Mouse (Mus musculus): ENCODE results near the gene Zbtb16. TPM values are rescaled to one million over a fixed set of nuclear protein-coding genes. Genes with fewer than 3 reads are reported as not detected.

Zbtb16 gene
- polyA plus RNA-seq, 1 experiment from 2014 or later = 1.9 TPM

GRCm38 (mm10) chr9:48786814-48787213, 49.2 kb downstream of the Zbtb16 start:
- Histone ChIP-seq H3K27me3 (replicated peaks; ENCODE audit: control insufficient read depth, insufficient read depth, low read length) (no peaks in the 10 kb centered on the region; the same call in 1 of the 2 replicates), H3K9ac (ENCODE audit: low read depth, low read length) (no peak overlapping the region), H3K36me3 (ENCODE audit: control insufficient read depth, insufficient read depth, low read length) (no peaks in the 10 kb centered on the region), H3K4me1 (ENCODE audit: control insufficient read depth, insufficient read depth, low read length) (peaks cover 3% of the 10 kb centered on the region; the same call in 1 of the 2 replicates), H3K27ac (ENCODE audit: low read length) (no peak overlapping the region), H3K4me3 (ENCODE audit: low read length) (no peak overlapping the region), H3K4me2 (ENCODE audit: low read depth, low read length) (no peak overlapping the region), H3K9me3 (ENCODE audit: control insufficient read depth, low read length) (no peaks in the 10 kb centered on the region)
- no peak for ATAC-seq
- WGBS = 59% methylated on average over 6 of the region's 6 CpGs

- peaks cover 3% of the 10 kb centered on the region; the same call in 1 of the 2 replicates for H3K4me1 ChIP-seq (ENCODE audit: control insufficient read depth, insufficient read depth, low read length)
- H3K9me3 ChIP-seq (ENCODE audit: control insufficient read depth, low read length) = no peaks in the 10 kb centered on the region
- WGBS = 61% methylated on average over 6 of the region's 6 CpGs
- ATAC-seq = no peak
- no peak overlapping the region for H3K4me3 ChIP-seq (ENCODE audit: low read length)
- H3K27me3 ChIP-seq (replicated peaks; ENCODE audit: control insufficient read depth, insufficient read depth, low read length) = no peaks in the 10 kb centered on the region; the same call in 1 of the 2 replicates
- H3K36me3 ChIP-seq (ENCODE audit: control insufficient read depth, insufficient read depth, low read length) = no peaks in the 10 kb centered on the region
- H3K9ac ChIP-seq (ENCODE audit: low read depth, low read length) = no peak overlapping the region
- no peak overlapping the region for H3K27ac ChIP-seq (ENCODE audit: low read length)
- no peak overlapping the region for H3K4me2 ChIP-seq (ENCODE audit: low read depth, low read length)
These were observed 51.1 kb downstream of the Zbtb16 start for GRCm38 (mm10) chr9:48784937-48785336.

- Histone ChIP-seq H3K27ac (ENCODE audit: low read length) (no peak overlapping the region), H3K9ac (ENCODE audit: low read depth, low read length) (no peak overlapping the region), H3K27me3 (replicated peaks; ENCODE audit: control insufficient read depth, insufficient read depth, low read length) (no peaks in the 10 kb centered on the region; the same call in 1 of the 2 replicates), H3K9me3 (ENCODE audit: control insufficient read depth, low read length) (no peaks in the 10 kb centered on the region), H3K4me3 (ENCODE audit: low read length) (no peak overlapping the region), H3K4me2 (ENCODE audit: low read depth, low read length) (no peak overlapping the region), H3K4me1 (ENCODE audit: control insufficient read depth, insufficient read depth, low read length) (peaks cover 7% of the 10 kb centered on the region; the same call in 1 of the 2 replicates), H3K36me3 (ENCODE audit: control insufficient read depth, insufficient read depth, low read length) (no peaks in the 10 kb centered on the region)
- ATAC-seq = no peak
- WGBS = 74% methylated on average over 4 of the region's 4 CpGs
These were observed 52.7 kb downstream of the Zbtb16 start for GRCm38 (mm10) chr9:48783292-48783691.

DNA sequence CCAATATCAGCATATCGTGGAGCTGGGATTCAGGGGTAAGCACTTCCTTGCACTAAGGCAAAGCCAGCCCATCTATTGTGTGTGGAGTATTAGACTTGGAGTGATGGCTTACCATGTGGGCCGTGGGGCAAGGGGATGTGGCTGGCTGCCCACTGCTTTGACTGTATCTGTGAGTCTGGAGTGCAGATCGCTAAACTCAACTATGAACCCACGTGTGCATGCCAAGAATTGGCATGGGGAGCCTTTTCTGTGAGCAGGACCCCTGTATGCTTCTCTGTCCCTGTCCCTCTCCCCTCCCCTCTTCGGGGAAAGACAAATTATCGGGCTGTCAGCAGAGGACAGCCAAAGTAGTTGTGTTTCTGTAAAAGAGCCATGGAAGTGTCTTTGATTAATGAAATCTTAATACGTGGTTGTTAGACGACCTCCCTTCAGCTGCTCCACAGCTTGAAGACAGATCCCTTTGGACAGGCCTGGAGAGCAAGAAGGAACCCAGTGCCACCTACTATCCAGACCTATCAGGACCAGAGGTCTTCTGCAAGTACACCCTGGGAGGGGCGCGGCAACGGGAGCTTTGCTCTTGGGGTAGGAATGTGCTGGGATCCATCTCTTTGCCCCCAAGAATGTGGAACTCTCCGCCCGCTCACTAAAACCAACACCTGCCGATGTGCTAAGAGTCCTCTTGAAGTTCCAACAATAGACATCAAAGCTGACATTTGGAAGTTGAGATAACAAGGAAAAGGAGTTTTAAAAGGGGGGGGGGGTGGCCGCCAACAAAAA, 53.5 kb downstream of the Zbtb16 start:
- H3K27me3 ChIP-seq (replicated peaks; ENCODE audit: control insufficient read depth, insufficient read depth, low read length) = no peaks in the 10 kb centered on the region; the same call in 1 of the 2 replicates
- WGBS = 42% methylated on average over 15 of the region's 15 CpGs
- no peaks in the 10 kb centered on the region for H3K36me3 ChIP-seq (ENCODE audit: control insufficient read depth, insufficient read depth, low read length)
- no peaks in the 10 kb centered on the region for H3K9me3 ChIP-seq (ENCODE audit: control insufficient read depth, low read length)
- H3K4me3 ChIP-seq (ENCODE audit: low read length) = no peak overlapping the region
- no peak for ATAC-seq
- H3K4me1 ChIP-seq (ENCODE audit: control insufficient read depth, insufficient read depth, low read length) = peaks cover 7% of the 10 kb centered on the region; the same call in 1 of the 2 replicates
- no peak overlapping the region for H3K27ac ChIP-seq (ENCODE audit: low read length)
- no peak overlapping the region for H3K9ac ChIP-seq (ENCODE audit: low read depth, low read length)
- H3K4me2 ChIP-seq (ENCODE audit: low read depth, low read length) = no peak overlapping the region

DNA sequence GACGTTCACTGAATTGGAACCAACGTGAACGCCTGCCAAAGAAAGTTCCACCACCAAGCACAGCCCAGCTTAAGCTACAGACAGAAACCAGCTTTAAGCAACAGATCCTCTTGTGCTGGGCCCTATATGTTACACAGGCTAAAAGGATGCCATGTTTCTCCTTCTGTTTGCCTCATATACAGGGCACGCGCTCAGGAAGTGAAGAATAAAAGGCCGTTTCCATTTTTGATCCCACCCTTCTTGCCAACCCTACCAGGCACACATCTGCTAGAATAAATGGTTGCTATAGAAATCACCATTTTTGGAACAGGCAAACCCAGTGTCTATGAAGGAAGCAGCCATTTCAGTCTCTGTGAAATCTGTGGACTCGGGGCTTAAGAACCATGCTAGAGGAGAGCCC, 59.8 kb downstream of the Zbtb16 start:
- Histone ChIP-seq H3K4me3 (ENCODE audit: low read length) (no peak overlapping the region), H3K36me3 (ENCODE audit: control insufficient read depth, insufficient read depth, low read length) (no peaks in the 10 kb centered on the region), H3K9ac (ENCODE audit: low read depth, low read length) (no peak overlapping the region), H3K27me3 (replicated peaks; ENCODE audit: control insufficient read depth, insufficient read depth, low read length) (no peaks in the 10 kb centered on the region), H3K9me3 (ENCODE audit: control insufficient read depth, low read length) (no peaks in the 10 kb centered on the region), H3K4me2 (ENCODE audit: low read depth, low read length) (no peak overlapping the region), H3K4me1 (ENCODE audit: control insufficient read depth, insufficient read depth, low read length) (0 out of 2 replicates have a peak, but pooled peaks cover 3% of the 10 kb centered on the region), H3K27ac (ENCODE audit: low read length) (no peak overlapping the region)
- 88% methylated on average over 7 of the region's 7 CpGs for WGBS
- no peak for ATAC-seq

DNA sequence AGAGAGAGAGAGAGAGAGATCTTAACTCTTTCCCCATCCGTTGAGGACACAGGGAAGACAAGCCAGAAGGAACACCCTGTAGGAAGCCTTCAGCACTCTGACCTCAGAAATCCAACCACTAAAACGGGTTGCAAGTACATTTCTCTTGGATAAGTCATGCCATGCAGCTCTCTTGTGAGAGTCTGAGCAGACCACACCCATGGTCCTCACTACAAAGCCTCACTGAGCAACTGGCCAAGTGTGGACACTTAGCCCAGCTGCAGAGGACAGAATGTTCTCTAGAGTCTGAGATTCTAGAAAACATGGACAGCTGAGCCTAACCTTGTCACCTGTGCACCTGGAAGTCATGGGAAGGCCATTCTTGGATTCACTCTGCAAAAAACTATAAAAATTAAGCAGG, 60.5 kb downstream of the Zbtb16 start:
- WGBS = 52% methylated on average over 2 of the region's 2 CpGs
- H3K9ac ChIP-seq (ENCODE audit: low read depth, low read length) = no peak overlapping the region
- no peak overlapping the region for H3K4me2 ChIP-seq (ENCODE audit: low read depth, low read length)
- no peak for ATAC-seq
- no peaks in the 10 kb centered on the region for H3K36me3 ChIP-seq (ENCODE audit: control insufficient read depth, insufficient read depth, low read length)
- 0 out of 2 replicates have a peak, but pooled peaks cover 3% of the 10 kb centered on the region for H3K4me1 ChIP-seq (ENCODE audit: control insufficient read depth, insufficient read depth, low read length)
- H3K9me3 ChIP-seq (ENCODE audit: control insufficient read depth, low read length) = no peaks in the 10 kb centered on the region
- H3K4me3 ChIP-seq (ENCODE audit: low read length) = no peak overlapping the region
- H3K27me3 ChIP-seq (replicated peaks; ENCODE audit: control insufficient read depth, insufficient read depth, low read length) = no peaks in the 10 kb centered on the region
- H3K27ac ChIP-seq (ENCODE audit: low read length) = no peak overlapping the region

DNA sequence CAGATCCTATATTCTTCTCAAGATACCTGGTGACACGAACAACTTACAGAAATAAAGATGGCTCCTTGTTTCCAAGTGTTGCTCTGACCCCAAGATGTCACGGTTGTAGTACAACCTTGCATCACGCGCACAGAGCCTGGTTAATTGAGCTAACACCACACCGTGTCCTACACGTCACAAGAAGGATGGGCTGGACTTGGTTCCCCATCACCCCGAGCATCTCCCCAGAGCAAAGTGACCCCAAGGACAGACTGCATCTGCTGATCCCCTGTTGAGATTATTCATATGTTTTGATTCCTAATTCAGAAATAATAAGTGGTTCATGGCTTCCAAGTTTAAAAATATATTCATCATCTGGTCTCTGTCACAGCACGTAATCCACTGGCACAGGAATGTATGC, 62.3 kb downstream of the Zbtb16 start:
- H3K27me3 ChIP-seq (replicated peaks; ENCODE audit: control insufficient read depth, insufficient read depth, low read length) = no peaks in the 10 kb centered on the region
- H3K4me3 ChIP-seq (ENCODE audit: low read length) = no peak overlapping the region
- ATAC-seq = no peak
- H3K9me3 ChIP-seq (ENCODE audit: control insufficient read depth, low read length) = no peaks in the 10 kb centered on the region
- no peak overlapping the region for H3K4me2 ChIP-seq (ENCODE audit: low read depth, low read length)
- no peaks in the 10 kb centered on the region for H3K36me3 ChIP-seq (ENCODE audit: control insufficient read depth, insufficient read depth, low read length)
- no peak overlapping the region for H3K9ac ChIP-seq (ENCODE audit: low read depth, low read length)
- 92% methylated on average over 8 of the region's 8 CpGs for WGBS
- no peaks in the 10 kb centered on the region for H3K4me1 ChIP-seq (ENCODE audit: control insufficient read depth, insufficient read depth, low read length)
- H3K27ac ChIP-seq (ENCODE audit: low read length) = no peak overlapping the region

- Histone ChIP-seq H3K4me2 (ENCODE audit: low read depth, low read length) (no peak overlapping the region), H3K9me3 (ENCODE audit: control insufficient read depth, low read length) (no peaks in the 10 kb centered on the region), H3K27me3 (replicated peaks; ENCODE audit: control insufficient read depth, insufficient read depth, low read length) (no peaks in the 10 kb centered on the region), H3K27ac (ENCODE audit: low read length) (no peak overlapping the region), H3K36me3 (ENCODE audit: control insufficient read depth, insufficient read depth, low read length) (no peaks in the 10 kb centered on the region), H3K4me1 (ENCODE audit: control insufficient read depth, insufficient read depth, low read length) (no peaks in the 10 kb centered on the region), H3K9ac (ENCODE audit: low read depth, low read length) (no peak overlapping the region), H3K4me3 (ENCODE audit: low read length) (no peak overlapping the region)
- 82% methylated on average over 6 of the region's 6 CpGs for WGBS
- no peak for ATAC-seq
These were observed 62.9 kb downstream of the Zbtb16 start for GRCm38 (mm10) chr9:48773130-48773529.

DNA sequence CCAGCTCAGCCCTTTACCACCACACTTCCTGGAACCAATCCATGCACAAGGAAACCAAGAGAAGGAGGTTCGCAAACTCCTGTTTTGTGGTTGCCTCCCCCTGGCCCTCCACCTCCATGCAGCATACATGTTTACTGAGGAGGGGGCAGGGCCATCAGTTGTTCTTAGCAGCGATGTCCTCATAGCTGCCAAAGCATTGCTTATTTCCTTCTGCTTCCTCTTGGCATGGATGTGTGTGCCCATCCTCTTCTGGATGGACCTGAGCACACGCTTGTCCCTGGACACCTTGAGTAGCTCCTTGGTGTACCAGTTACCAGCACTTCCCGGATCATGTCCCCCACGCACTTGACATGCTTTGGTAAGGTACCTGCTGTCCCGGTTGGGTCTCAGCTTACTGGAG, 64.5 kb downstream of the Zbtb16 start:
- Histone ChIP-seq H3K27me3 (replicated peaks; ENCODE audit: control insufficient read depth, insufficient read depth, low read length) (no peaks in the 10 kb centered on the region), H3K36me3 (ENCODE audit: control insufficient read depth, insufficient read depth, low read length) (no peaks in the 10 kb centered on the region), H3K9ac (ENCODE audit: low read depth, low read length) (no peak overlapping the region), H3K4me1 (ENCODE audit: control insufficient read depth, insufficient read depth, low read length) (no peaks in the 10 kb centered on the region), H3K4me2 (ENCODE audit: low read depth, low read length) (no peak overlapping the region), H3K4me3 (ENCODE audit: low read length) (no peak overlapping the region), H3K27ac (ENCODE audit: low read length) (no peak overlapping the region), H3K9me3 (ENCODE audit: control insufficient read depth, low read length) (no peaks in the 10 kb centered on the region)
- WGBS = 87% methylated on average over 6 of the region's 6 CpGs
- no peak for ATAC-seq
